Mouse (Mus musculus) neutrophil, adult 5-6 weeks (primary cell): ENCODE data around the gene Gm7137. TPM values are rescaled to one million over a fixed set of nuclear protein-coding genes. Genes with fewer than 3 reads are reported as not detected.
"Not testable (repeated sequence)": the region's sequence is repeated elsewhere in the genome, so short reads cannot be mapped to it uniquely, and the experiment has no call there.

ENCODE experiments used
- ATAC-seq: fragments of 151-379, 151-347 bp; 2 replicates; pipeline ENCODE4 v1.8.0; 2017; ENCODE audit warnings: mild to moderate bottlenecking, moderate TSS enrichment; ENCODE audit not compliant: insufficient number of reproducible peaks, poor library complexity, low FRiP score, severe bottlenecking; ENCODE audit errors: extremely low read depth
- total RNA-seq: library from RNA; stranded (forward); fragments of 200-1000 nt; gene quantifications from 2 replicates; pipeline ENCODE4 v1.2.3, GENCODE M21; 2017

The Gm7137 gene
- not detected in 2 replicates for total RNA-seq

DNA sequence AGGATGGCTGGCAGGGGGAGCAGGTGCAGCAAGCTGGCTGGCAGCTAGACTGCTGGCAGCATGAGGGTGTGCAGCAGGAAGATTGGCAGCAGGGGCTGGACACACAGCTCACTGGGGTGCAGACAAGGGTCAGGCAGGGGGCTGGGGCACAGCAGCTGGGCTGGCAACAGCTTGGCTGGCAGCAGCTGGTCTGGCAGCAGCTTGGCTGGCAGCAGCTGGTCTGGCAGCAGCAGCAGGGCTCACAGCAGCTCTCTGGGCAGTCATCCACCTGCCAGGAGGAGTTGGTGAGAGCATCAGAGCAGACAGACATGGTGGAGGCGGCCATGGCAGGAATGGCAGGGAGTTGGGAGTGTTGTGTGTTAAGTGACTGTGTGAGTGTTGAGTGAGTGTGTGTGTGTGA, at the start of gene Gm7137:
Gene Gm7137, minus strand, starts transcription at position 325 of the 400 bp plus-strand sequence.
- not testable (repeated sequence) for ATAC-seq

DNA sequence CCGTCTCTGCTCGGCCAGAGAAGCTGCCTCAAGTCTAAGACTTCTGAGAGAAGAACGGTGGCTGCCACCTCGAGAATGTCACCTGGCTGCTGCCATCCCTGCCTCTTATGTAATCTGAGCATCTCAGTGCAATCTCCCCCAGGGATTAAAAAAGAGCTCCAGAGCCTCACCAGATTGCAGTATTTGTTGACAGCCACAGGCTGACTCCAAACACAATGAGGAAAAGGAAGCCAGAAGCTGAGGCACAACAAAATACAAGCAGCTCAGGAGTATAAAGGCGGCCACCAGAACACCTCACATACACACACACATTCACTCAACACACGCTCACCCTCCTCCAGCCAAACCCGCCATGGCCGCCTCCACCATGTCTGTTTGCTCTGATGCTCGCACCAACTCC, 47.6 kb upstream of the Gm7137 start, which contains the start of gene Krtap10-10:
Gene Krtap10-10, plus strand, starts transcription at position 301 of the 400 bp plus-strand sequence.
- no peak for ATAC-seq

DNA sequence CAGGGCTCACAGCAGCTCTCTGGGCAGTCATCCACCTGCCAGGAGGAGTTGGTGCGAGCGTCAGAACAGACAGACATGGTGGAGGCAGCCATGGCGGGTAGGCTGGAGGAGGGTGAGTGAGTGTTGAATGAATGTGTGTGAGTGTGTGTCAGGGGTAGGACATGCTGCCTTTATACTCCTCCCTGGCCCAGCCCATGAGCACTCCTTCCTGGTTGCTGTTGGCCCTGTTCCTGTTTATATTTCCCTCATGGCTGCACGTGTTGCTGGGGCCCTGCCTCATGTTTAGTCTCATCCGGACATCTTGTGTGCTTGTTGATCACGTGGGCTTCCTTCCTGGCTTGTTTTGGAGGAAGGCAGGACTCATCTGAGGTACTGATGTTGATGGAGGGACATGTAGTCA, 39.0 kb upstream of the Gm7137 start, which contains the start of gene Krtap10-4:
Gene Krtap10-4, minus strand, starts transcription at position 145 of the 400 bp plus-strand sequence.
- ATAC-seq: no peak

DNA sequence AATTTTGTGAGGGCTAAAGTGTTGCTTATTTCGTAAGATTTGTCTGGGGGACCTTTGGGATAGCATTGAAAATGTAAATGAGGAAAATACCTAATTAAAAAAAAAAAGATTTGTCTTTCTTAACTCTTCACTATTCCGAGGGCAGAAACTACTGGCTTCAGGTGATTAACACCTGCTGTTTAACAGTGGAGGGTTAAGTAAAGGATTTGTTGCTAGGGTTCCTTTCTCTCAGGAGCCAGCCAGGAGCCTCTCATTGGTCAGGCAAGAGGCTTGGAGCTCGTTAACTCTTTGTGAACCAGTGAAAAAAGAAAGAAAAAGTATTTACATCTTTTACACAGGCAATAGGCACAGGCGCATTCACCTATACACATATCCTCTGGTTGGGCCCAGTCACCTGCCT, 31.2 kb upstream of the Gm7137 start:
- ATAC-seq: no peak

DNA sequence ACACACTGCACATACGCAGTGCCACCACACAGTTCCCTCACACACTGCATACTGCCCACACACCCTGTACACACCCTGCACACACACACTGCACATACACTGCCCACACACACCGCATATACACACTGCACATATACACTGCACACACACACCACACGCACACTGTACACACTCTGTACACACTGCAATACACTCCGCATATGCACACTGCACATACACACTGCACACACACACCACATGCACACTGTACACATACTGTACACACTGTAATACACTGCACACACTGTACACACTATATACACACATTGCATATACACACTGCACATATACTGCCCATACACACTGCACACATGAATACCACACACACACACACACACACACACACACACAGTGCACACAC, 30.5 kb upstream of the Gm7137 start:
- ATAC-seq: no peak

DNA sequence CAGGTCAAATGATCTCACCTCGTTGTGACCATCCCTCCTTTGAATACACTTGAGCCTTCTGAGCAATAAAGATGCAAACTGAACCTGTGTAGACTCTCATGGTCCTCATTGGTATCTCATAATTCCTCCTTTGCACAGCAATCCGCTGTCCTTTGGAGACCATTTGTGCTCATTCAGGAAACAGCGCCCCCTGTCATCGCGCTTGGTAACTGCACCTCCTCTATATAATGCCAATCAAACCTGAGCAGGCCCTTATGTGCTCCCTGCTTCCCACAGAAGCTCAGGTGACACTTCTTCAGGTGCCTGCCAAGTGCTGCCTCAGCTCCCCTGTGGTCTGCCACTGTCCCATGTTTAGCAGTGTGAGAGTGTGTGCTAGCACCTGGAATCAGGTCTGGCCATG, 27.5 kb upstream of the Gm7137 start:
- no peak for ATAC-seq

DNA sequence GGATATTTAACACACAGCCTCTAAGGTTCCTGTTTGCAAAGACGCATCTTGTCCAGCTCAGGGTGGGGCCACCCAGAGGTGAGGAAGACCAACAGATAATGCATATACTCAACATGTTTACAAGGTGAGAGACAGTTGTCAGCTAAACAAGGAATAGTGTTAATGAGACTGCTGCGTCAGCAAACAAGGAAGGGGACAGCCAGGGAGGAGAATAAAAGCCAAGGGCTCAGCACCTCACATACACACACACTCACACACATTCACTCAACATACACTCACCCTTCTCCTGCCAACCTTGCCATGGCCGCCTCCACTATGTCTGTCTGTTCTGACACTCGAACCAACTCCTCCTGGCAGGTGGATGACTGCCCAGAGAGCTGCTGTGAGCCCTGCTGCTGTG, 26.4 kb upstream of the Gm7137 start, which contains the start of gene Gm2696:
Gene Gm2696, plus strand, starts transcription at position 301 of the 400 bp plus-strand sequence.
- no peak for ATAC-seq

DNA sequence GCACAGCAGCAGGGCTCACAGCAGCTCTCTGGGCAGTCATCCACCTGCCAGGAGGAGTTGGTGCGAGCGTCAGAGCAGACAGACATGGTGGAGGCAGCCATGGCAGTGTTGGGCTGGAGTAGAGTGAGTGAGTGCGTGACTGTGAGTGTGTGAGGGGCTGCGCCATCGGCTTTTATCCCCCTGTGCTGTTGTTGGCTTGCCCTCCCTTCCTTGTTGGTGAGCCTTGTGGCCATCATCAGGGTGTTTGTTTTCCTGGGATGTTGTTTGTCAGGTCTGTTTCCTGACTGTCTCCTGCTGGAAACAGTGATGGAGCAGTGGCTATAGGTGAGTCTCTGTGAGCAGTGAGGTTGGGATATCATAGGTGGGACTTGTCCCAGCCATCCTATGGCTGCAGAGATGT, 23.7 kb upstream of the Gm7137 start, which contains the start of gene Gm9507:
Gene Gm9507, minus strand, starts transcription at position 101 of the 400 bp plus-strand sequence.
- no peak for ATAC-seq

DNA sequence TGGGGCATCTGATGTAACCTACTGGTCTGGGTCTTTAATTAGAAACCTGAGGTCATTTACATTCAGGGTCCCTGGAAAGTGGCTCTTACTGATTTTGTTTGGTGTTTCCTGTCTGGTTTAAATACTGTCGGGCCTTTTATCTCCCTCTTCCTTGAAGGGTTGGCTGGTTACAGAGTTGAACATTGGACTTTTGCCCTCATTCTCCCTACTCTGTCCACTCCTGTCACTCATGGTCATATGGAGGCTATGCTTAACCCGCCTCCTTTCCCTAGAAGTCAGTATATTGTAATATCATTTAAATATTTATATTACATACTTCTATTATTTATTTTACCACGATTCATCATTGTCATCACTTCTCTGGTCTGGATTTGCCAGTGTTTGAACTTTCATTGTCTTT, 16.1 kb upstream of the Gm7137 start:
- no peak for ATAC-seq

DNA sequence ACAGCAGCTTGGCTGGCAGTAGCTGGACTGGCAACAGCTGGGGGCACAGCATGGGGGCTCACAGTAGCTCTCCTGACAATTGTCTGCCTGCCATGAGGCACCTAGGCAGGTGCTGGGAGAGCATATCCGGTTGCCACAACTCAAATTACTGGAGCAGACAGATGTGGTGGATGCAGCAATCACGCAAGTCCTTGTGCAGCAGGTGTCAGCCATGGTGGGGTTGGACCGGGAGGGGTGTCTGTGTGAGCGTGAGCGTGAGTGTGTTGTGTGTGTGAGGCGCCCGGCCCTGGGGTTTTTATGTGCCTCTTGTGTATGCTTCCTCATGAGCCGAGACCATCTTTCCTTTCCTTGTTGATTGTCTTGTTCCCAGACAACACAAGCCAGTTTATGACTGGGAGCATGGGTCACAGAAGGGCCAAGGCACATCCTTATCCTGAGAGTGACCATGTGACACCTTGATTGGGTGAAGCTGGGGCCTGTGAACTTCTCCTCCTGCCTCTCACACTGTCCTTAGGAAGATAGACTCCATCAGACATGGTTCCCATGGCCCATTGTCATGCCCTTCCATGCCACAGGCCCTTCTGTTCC, 11.0 kb upstream of the Gm7137 start, which contains the start of gene Gm19668:
Gene Gm19668, minus strand, starts transcription at position 213 of the 588 bp plus-strand sequence.
- ATAC-seq: no peak

DNA sequence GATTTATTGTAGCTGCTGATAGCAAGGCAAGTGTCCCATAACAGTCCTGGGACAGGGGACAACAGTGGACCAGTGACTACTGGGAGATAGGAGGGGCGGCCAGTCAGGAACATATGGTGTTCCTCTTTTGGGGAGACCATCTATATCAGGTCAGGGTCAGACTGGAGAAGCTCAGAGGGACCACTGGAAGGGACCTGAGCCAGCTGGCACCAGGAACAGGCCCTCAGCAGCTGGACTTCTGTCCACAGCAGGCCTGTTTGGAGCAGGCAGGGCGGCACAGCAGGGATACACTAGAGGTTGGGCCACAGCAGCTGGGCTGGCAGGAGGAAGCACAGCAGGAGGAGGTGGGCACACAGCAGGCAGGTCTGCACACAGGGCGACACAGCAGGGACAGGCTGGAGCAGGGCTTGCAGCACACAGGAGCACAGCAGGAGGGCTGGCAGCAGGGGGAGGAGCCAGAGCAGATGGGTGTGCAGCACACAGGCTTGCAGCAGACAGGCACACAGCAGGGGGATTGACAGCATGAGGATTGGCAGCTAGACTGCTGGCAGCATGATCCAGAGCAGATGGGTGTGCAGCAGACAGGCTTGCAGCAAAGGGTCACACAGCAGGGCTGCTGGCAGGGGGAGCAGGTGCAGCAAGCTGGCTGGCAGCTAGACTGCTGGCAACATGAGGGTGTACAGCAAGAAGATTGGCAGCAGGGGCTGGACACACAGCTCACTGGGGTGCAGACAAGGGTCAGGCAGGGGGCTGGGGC, 10.3 kb upstream of the Gm7137 start:
- ATAC-seq: not testable (repeated sequence)

DNA sequence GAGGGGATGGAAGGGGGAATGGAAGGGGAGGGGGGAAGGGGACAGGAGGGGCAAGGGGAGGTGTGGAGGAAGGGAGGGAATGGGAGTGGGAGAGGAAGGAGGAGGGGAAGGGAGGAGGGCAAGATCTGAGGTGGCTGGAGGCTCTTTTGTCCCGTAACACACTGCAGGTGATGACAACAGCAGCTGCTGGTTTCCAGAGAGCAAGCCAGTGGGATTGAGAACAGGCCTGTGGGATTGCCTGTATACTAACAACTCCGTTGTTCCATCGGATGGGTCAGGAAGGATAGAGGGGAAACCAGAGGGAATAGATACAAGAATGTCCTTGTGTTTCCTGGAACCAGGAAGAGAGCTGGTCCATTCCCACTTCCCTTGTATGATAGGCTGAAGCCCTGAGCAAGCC, 9.7 kb upstream of the Gm7137 start:
- ATAC-seq: no peak

DNA sequence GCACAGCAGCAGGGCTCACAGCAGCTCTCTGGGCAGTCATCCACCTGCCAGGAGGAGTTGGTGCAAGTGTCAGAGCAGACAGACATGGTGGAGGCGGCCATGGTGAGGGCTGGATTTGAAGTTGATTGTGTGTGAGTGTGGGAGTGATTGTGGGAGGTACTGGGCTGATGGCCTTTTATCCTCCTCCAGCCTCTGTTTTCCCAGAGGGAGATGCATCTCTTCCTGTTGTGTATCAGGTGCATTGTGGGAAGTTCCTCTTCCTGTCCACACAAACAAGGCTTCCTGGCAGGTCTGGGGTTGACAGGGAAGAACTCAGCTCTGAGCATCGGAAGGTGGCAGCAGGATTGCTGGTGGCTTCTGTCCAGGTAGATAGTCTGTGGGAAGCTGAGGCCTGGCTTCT, 7.0 kb upstream of the Gm7137 start, which contains the start of gene Gm9639:
Gene Gm9639, minus strand, starts transcription at position 101 of the 400 bp plus-strand sequence.
- ATAC-seq: no peak

DNA sequence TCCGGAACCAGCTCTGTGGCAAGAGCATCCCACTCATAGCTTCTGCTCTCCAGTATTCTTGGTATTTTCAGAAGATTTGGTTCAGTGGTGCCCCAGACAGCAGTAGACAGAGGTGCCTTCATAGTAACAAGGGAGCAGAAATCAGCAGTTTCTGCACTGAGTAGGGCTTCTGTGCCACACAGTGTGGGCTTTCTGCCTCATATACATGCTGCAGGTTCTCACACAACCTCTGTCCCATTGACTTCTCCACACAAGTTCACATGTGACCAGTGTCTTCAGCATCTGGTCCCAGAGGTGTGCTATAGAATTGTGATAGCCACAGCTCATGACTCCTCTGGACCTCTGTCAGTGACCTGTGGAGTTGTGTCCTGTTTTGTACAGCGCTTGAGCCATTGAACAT, 621 bp upstream of the Gm7137 start:
- no peak for ATAC-seq

DNA sequence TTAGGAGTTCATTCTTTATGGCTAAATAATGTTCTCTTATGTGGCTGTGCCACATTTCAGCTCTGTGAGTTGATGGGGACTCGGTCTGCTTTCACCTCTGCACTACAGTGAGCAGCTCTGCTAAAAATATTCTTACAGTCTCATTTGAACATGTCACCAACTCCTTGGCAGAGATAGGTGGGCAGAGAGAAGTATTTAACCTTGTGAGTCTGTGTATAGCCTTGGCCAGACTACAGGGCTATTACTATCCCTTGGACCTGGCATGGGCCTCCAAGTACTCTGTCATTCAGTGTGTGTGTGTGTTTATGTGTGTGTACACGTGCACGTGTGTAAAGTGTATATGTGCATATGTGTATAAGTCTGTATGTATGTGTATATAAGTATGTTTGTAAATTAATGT, 4.6 kb downstream of the Gm7137 start:
- ATAC-seq: not testable (repeated sequence)

DNA sequence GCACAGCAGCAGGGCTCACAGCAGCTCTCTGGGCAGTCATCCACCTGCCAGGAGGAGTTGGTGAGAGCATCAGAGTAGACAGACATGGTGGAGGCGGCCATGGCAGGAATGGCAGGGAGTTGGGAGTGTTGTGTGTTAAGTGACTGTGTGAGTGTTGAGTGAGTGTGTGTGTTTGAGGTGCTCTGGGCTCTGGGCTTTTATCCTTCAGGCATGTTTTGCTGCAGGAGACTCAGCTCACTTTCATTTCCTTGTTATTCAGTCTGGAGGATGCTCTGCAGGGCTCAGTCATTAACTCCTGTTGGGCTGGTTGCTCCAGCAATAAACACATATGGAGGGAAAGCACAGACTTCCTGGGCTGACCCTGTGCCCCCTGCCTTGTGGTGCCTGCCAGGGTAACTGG, 5.6 kb downstream of the Gm7137 start, which contains the start of gene Gm3250:
Gene Gm3250, minus strand, starts transcription at position 101 of the 400 bp plus-strand sequence.
- ATAC-seq: not testable (repeated sequence)

DNA sequence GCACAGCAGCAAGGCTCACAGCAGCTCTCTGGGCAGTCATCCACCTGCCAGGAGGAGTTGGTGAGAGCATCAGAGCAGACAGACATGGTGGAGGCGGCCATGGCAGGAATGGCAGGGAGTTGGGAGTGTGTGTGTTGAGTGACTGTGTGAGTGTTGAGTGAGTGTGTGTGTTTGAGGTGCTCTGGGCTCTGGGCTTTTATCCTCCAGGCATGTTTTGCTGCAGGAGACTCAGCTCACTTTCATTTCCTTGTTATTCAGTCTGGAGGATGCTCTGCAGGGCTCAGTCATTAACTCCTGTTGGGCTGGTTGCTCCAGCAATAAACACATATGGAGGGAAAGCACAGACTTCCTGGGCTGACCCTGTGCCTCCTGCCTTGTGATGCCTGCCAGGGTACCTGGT, 11.2 kb downstream of the Gm7137 start, which contains the start of gene Gm7138:
Gene Gm7138, minus strand, starts transcription at position 101 of the 400 bp plus-strand sequence.
- not testable (repeated sequence) for ATAC-seq

DNA sequence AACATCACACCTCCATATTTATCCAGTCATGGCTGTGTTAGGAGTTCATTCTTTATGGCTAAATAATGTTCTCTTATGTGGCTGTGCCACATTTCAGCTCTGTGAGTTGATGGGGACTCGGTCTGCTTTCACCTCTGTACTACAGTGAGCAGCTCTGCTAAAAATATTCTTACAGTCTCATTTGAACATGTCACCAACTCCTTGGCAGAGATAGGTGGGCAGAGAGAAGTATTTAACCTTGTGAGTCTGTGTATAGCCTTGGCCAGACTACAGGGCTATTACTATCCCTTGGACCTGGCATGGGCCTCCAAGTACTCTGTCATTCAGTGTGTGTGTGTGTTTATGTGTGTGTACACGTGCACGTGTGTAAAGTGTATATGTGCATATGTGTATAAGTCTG, 15.9 kb downstream of the Gm7137 start:
- not testable (repeated sequence) for ATAC-seq

DNA sequence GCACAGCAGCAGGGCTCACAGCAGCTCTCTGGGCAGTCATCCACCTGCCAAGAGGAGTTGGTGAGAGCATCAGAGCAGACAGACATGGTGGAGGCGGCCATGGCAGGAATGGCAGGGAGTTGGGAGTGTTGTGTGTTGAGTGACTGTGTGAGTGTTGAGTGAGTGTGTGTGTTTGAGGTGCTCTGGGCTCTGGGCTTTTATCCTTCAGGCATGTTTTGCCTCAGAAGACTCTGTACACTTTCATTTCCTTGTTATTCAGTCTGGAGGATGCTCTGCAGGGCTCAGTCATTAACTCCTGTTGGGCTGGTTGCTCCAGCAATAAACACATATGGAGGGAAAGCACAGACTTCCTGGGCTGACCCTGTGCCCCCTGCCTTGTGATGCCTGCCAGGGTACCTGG, 16.8 kb downstream of the Gm7137 start, which contains the start of gene Gm3238:
Gene Gm3238, minus strand, starts transcription at position 101 of the 400 bp plus-strand sequence.
- ATAC-seq: not testable (repeated sequence)

DNA sequence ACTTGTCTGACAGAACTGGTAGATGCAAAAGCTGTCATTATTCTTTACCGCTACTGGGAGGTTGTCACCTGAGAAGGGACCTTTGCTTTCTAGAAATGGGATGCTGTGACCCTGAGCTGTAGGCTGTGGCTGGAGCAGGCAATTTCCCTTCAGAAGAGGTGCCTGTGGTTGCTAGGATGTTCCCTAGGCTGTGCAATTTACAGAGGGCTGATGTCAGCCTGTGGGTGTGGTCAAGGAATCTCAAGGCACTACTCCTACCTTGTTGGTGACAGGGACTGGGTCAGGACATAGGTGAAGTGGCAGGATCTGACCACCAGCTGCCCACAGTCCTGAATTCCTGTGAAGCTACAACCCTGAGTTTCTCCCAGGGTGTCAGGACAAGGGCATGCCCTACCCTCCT, 18.3 kb downstream of the Gm7137 start:
- ATAC-seq: no peak
